Mouse (Mus musculus): ENCODE results near the gene Guca1b.

GRCm38 (mm10) chr17:47359964-47360363, 25.2 kb upstream of the Guca1b start:
- no peak for TF ChIP-seq USF1 (IDR thresholded peaks at IDR 0.05; ENCODE audit: low read depth)
- TF ChIP-seq CTCF (IDR thresholded peaks at IDR 0.05; ENCODE audit: control insufficient read depth, insufficient read depth, insufficient read length): peak; percentile 26
- TF ChIP-seq MAX (IDR thresholded peaks at IDR 0.05): no peak
- TF ChIP-seq MYOG (IDR thresholded peaks at IDR 0.05; ENCODE audit: control insufficient read depth, extremely low read depth, insufficient read length): no peak
- TF ChIP-seq CEBPB (IDR thresholded peaks at IDR 0.05; ENCODE audit: low read depth): no peak

Measured in C2C12 (cell line).